Mouse (Mus musculus) monocyte, adult 5-6 weeks (primary cell): ENCODE measurements around the gene Rfx5. TPM values are rescaled to one million over a fixed set of nuclear protein-coding genes. Genes with fewer than 3 reads are reported as not detected.
A peak's percentile ranks its signal among the peaks of the same experiment; 100 is the strongest.
"Not testable (repeated sequence)": the region's sequence is repeated elsewhere in the genome, so short reads cannot be mapped to it uniquely, and the experiment has no call there.

Experiments used
- ATAC-seq: fragments of 153-309, 156-312 bp; replicated peaks from 2 replicates; pipeline ENCODE4 v1.8.0; 2017; ENCODE audit warnings: mild to moderate bottlenecking; ENCODE audit not compliant: low TSS enrichment, insufficient number of reproducible peaks, severe bottlenecking, poor library complexity, low FRiP score
- total RNA-seq: library from RNA; stranded (forward); fragments of 200-1000, 200-491, 200-594 nt; gene quantifications from 3 replicates; pipeline ENCODE4 v1.2.3, GENCODE M21; 2017

Rfx5 gene
- total RNA-seq = 13.9 to 19.6 TPM (median 17.9 TPM) in 3 replicates

GRCm38 (mm10) chr3:94953764-94954616, at the start of gene Rfx5:
Rfx5 (plus strand) TSS chr3:94954075.
- peak; percentile 95 for ATAC-seq

GRCm38 (mm10) chr3:94904759-94905158, 49.1 kb upstream of the Rfx5 start:
- ATAC-seq = not testable (repeated sequence)

GRCm38 (mm10) chr3:94906482-94906881, 47.4 kb upstream of the Rfx5 start:
- ATAC-seq = no peak

- ATAC-seq = no peak
Observed at GRCm38 (mm10) chr3:94911050-94911693, 42.7 kb upstream of the Rfx5 start.

- ATAC-seq = no peak
Observed at GRCm38 (mm10) chr3:94913801-94914200, 40.1 kb upstream of the Rfx5 start.

- ATAC-seq = no peak
Observed at GRCm38 (mm10) chr3:94915903-94916741, 37.8 kb upstream of the Rfx5 start.

- no peak for ATAC-seq
Observed at GRCm38 (mm10) chr3:94917816-94918361, 36.0 kb upstream of the Rfx5 start.

- no peak for ATAC-seq
Observed at GRCm38 (mm10) chr3:94918845-94919244, 35.0 kb upstream of the Rfx5 start.

GRCm38 (mm10) chr3:94921104-94921503, 32.8 kb upstream of the Rfx5 start:
- ATAC-seq = no peak

GRCm38 (mm10) chr3:94922333-94922732, 31.5 kb upstream of the Rfx5 start:
- no peak for ATAC-seq

GRCm38 (mm10) chr3:94924688-94925087, 29.2 kb upstream of the Rfx5 start:
- ATAC-seq = no peak

GRCm38 (mm10) chr3:94926301-94926736, 27.6 kb upstream of the Rfx5 start:
- not testable (repeated sequence) for ATAC-seq

- ATAC-seq = not testable (repeated sequence)
Observed at GRCm38 (mm10) chr3:94928979-94929378, 24.9 kb upstream of the Rfx5 start.

- ATAC-seq = not testable (repeated sequence)
Observed at GRCm38 (mm10) chr3:94930386-94931266, 23.2 kb upstream of the Rfx5 start.

- not testable (repeated sequence) for ATAC-seq
Observed at GRCm38 (mm10) chr3:94931427-94932082, 22.3 kb upstream of the Rfx5 start.

GRCm38 (mm10) chr3:94932279-94932678, 21.6 kb upstream of the Rfx5 start:
- not testable (repeated sequence) for ATAC-seq

GRCm38 (mm10) chr3:94932809-94933564, 20.9 kb upstream of the Rfx5 start, which contains the start of gene Selenbp1:
Selenbp1 (plus strand) TSS chr3:94933056.
- peak; percentile 86 for ATAC-seq
